Mouse (Mus musculus): Measurements from ENCODE around the gene Pdcd2.

Gene Pdcd2

GRCm38 (mm10) chr17:15499656-15500394 is 27.3 kb downstream of the Pdcd2 start, which contains the start of the genes Psmb1 and Tbp:
Gene Psmb1 (minus strand): TSS chr17:15499751.
Gene Tbp (plus strand): TSS chr17:15499888.
- peak; percentile 100 for DNase-seq (ENCODE audit: low read depth, low spot score)

DNA sequence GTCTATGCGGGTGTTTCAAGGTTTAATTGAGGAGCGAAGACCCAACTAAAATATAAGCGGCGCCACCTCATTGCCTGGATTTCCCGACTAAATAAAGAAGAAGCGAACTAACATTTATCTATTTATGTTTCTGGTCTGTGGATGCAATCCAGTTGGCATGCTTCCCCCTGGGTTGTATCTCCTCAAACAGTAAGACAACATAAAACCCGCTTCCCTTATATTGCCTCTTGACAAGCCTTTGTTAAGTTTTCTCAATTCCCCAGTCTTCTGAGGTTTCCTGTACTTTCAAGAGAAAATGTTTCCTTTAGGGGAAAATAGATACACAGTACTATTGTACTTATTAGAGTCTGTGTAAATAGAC is 28.4 kb downstream of the Pdcd2 start:
- no peak for DNase-seq (ENCODE audit: low read depth, low spot score)

- peak; percentile 98 for DNase-seq (ENCODE audit: low read depth, low spot score)
These were observed 29.0 kb downstream of the Pdcd2 start for GRCm38 (mm10) chr17:15497882-15498752.

DNA sequence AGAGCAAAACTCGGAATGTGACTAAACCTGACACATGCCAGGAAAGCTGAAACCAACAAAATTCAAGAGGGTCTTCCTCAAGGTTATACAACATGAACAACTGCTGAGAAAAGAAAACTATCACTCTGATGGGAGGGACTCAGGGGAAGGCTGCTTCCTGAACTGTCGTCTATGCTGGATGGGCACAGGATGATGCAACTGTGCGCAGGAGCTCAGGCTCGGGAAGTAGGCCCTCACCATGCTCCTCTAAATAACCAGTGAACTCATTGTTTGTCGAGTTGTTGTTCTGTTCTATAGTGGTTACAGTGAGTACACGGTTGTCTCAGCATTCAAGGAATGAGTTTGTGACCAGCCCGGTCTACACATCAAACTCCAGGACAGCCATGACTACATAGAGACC is 36.6 kb downstream of the Pdcd2 start:
- DNase-seq (ENCODE audit: low read depth, low spot score): no peak

DNA sequence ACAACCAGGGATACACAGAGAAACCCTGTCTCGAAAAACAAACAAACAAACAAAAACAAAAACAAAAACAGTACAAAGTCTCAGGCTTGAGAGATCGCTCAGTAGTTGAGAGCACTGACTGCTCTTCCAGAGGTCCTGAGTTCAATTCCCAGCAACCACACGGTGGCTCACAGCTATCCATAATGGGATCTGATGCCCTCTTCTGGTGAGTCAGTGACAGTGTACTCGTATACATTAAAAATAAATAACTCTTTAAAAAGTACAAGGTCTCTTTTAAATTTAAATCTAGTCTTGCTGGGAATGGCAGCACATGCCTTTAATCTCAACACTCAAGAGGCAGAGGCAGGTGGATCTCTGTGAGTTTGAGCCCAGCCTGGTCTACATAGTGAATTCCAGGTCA is 54.4 kb downstream of the Pdcd2 start:
- DNase-seq (ENCODE audit: low read depth, low spot score): no peak

Data from brain, adult 2 months (tissue).